Mouse (Mus musculus) heart, adult 2 months (tissue): ENCODE results near the gene Ulk1. TPM values are rescaled to one million over a fixed set of nuclear protein-coding genes. Genes with fewer than 3 reads are reported as not detected.

Experiments
- DNase-seq, 2 experiments: peaks; one replicate each; pipeline ENCODE4 v3.0.0; 2021
- H3K27ac ChIP-seq: fragments of 200-600 bp; 2 replicates; pipeline ENCODE4 v1.8.1; 2022
- H3K27me3 ChIP-seq: fragments of 200-500 bp; 2 replicates; pipeline ENCODE4 v1.6.1; 2012; ENCODE audit warnings: mild to moderate bottlenecking, low read length, inconsistent platforms, mixed read lengths; ENCODE audit not compliant: control insufficient read depth, insufficient read depth
- H3K36me3 ChIP-seq: fragments of 200-500 bp; 2 replicates; pipeline ENCODE4 v1.6.1; 2012; ENCODE audit warnings: low read length, inconsistent platforms; ENCODE audit not compliant: control insufficient read depth, insufficient read depth
- H3K4me1 ChIP-seq: fragments of 200-500 bp; 2 replicates; pipeline ENCODE4 v1.6.1; 2011; ENCODE audit warnings: low read length; ENCODE audit not compliant: control insufficient read depth, insufficient read depth
- H3K4me3 ChIP-seq: fragments of 200-600 bp; 2 replicates; pipeline ENCODE4 v1.8.1; 2022
- H3K79me2 ChIP-seq: fragments of 200-500 bp; replicated peaks from 2 replicates; pipeline ENCODE4 v1.6.1; 2012; ENCODE audit warnings: mild to moderate bottlenecking, inconsistent platforms, low read length, moderate library complexity, mixed read lengths; ENCODE audit not compliant: control insufficient read depth, insufficient read depth
- H3K9ac ChIP-seq: fragments of 200-500 bp; 2 replicates; pipeline ENCODE4 v1.6.1; 2012; ENCODE audit warnings: low read depth, mild to moderate bottlenecking, control low read depth, inconsistent platforms, low read length, mixed read lengths
- CTCF ChIP-seq: fragments of 200-600 bp; IDR thresholded peaks from 2 replicates; pipeline ENCODE4 v1.8.1; 2022; ENCODE audit warnings: antibody characterized with exemption, mild to moderate bottlenecking, moderate library complexity
- EP300 ChIP-seq: fragments of 200-500 bp; IDR thresholded peaks from 2 replicates; pipeline ENCODE4 v1.6.1; 2011; ENCODE audit warnings: low read depth, low read length, control low read depth; ENCODE audit not compliant: insufficient read depth
- POLR2A ChIP-seq: fragments of 200-500 bp; IDR thresholded peaks from 2 replicates; pipeline ENCODE4 v1.6.1; 2011; ENCODE audit warnings: mild to moderate bottlenecking, low read depth, low read length, control low read depth; ENCODE audit not compliant: insufficient read depth
- WGBS: fragments of 180-500 bp; shearing (Covaris S2); methylation state at CpG from one replicate; pipeline ENCODE4 v1.1.7; 2018; 5-methylcytosine and 5-hydroxymethylcytosine counted together
- intact Hi-C: fragments of 180-260 bp; cut with DNase I; formaldehyde crosslinking; loops from one replicate; pipeline ENCODE4 v1.15.1; 2025
- polyA plus RNA-seq: library from polyadenylated mRNA; depleted of rRNA; stranded (reverse); fragments of >200 nt; gene quantifications from 2 replicates; pipeline ENCODE4 v1.2.3, GENCODE M21; 2012; rRNA removed
- total RNA-seq, 2 experiments: library from RNA; stranded (reverse); gene quantifications; 2 replicates each; pipeline ENCODE4 v1.2.3; 2021

The Ulk1 gene
- total and polyA plus RNA-seq, 3 experiments: 62.6 to 82.1 (median 64.8) TPM

- no peak for DNase-seq
- Histone ChIP-seq H3K4me3 (no peak overlapping the region), H3K4me1 (no peaks in the 10 kb centered on the region; the same call in none of the 2 replicates), H3K79me2 (peaks cover 21% of the 10 kb centered on the region), H3K9ac (no peak overlapping the region), H3K27ac (no peak overlapping the region), H3K27me3 (no peaks in the 10 kb centered on the region), H3K36me3 (peaks cover 2% of the 10 kb centered on the region)
- intact Hi-C loops: no loop called here
- TF ChIP-seq CTCF (no peak), EP300 (no peak), POLR2A (no peak)
- WGBS: 93% methylated on average over 8 of the region's 8 CpGs
These were observed 46.0 kb downstream of the Ulk1 start for GRCm38 (mm10) chr5:110763890-110764289.

DNA sequence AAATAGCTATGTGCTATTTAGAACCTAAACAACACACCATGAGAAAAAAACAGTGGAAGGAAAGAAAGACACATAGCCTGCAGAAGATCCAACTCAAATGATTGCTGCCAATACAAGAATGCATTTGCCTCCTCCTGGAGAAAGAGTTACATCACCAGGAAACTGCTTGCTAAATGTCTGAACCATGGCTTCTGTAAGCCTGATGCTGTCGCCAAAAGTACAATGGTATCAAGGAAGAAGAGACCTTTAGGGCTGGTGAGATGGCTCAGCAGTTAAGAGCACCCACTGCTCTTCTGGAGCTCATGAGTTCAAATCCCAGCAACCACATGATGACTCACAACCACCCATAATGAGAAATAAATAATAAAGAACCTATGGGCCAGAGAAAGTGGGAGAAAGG is 64.9 kb downstream of the Ulk1 start:
- intact Hi-C loops: no loop called here
- H3K4me1 ChIP-seq: no peaks in the 10 kb centered on the region; the same call in 1 of the 2 replicates
- H3K27me3 ChIP-seq: no peaks in the 10 kb centered on the region
- H3K36me3 ChIP-seq: no peaks in the 10 kb centered on the region; the same call in none of the 2 replicates
- H3K9ac ChIP-seq: no peak overlapping the region
- H3K79me2 ChIP-seq: peaks cover 9% of the 10 kb centered on the region
- H3K4me3 ChIP-seq: no peak overlapping the region
- TF ChIP-seq EP300 (no peak), CTCF (no peak), POLR2A (no peak)
- H3K27ac ChIP-seq: no peak overlapping the region
- WGBS: 39% methylated on average over 1 of the region's 1 CpGs
- no peak for DNase-seq

DNA sequence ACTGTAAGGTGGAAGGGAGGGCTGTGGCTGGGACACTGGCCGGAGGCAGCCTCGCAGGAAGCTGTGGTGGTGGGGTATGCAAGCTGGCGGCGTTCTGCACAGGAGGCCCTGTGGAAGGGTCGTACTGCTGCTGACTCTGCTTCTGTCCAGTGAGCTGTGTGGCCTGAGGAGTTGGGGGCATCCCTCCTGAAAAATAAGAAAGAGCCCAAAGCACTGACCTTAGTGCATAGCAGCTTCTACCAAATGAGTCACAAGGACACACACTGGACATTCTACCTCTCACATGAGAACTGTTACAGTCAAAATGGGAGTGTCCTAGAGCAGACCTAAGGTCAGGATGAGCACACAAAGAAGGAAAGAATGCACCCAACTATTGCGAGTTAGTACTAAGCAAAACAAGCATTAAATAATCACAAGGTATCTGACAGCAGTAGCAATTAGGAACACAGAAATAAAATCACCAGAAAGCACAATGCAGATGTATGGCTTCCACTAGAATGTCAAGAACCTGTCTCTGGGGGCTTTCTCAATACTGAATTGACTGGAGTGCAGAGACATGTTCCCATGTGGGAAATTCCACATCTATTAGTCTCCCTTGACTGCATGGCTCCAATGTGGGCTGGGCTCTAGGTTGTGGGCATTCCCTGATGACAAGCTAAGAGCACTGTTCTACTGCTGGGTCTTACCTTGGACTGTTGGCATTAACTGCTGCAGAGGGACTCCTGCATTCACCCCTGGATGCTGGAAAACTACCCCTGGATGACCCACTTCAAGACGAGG is 70.2 kb downstream of the Ulk1 start:
- no peak overlapping the region for H3K27ac ChIP-seq
- intact Hi-C loops: no loop called here
- no peaks in the 10 kb centered on the region for H3K4me1 ChIP-seq
- no peak overlapping the region for H3K9ac ChIP-seq
- TF ChIP-seq EP300: no peak
- no peak for TF ChIP-seq CTCF
- no peak for TF ChIP-seq POLR2A
- no peaks in the 10 kb centered on the region for H3K79me2 ChIP-seq
- no peaks in the 10 kb centered on the region for H3K27me3 ChIP-seq
- 92% methylated on average over 7 of the region's 7 CpGs for WGBS
- peaks cover 4% of the 10 kb centered on the region for H3K36me3 ChIP-seq
- no peak for DNase-seq
- no peak overlapping the region for H3K4me3 ChIP-seq

DNA sequence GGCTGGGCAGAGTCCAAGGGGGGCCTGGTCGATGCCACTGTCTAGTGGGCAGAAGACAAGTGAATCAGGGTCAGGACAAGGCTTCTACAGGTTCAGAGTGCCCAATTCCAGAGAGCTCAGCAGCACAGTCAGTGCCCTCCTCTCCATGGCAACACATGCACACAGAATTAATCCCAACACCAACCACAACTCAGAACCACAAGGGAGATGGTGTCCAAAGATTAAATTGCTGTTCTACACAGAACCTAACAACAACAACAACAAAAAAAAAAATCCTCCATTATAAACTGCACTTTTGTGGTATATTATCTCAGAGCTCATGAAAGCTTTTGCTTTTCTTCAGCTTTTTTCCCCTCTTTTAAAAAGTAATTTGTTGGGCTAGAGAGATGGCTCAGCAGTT is 74.3 kb downstream of the Ulk1 start:
- no peak overlapping the region for H3K9ac ChIP-seq
- TF ChIP-seq CTCF (no peak), EP300 (no peak), POLR2A (no peak)
- no peaks in the 10 kb centered on the region for H3K79me2 ChIP-seq
- H3K4me3 ChIP-seq: no peak overlapping the region
- H3K4me1 ChIP-seq: no peaks in the 10 kb centered on the region
- 100% methylated on average over 1 of the region's 1 CpGs for WGBS
- intact Hi-C loops: no loop called here
- no peak for DNase-seq
- H3K27ac ChIP-seq: no peak overlapping the region
- peaks cover 7% of the 10 kb centered on the region for H3K36me3 ChIP-seq
- H3K27me3 ChIP-seq: no peaks in the 10 kb centered on the region

Other genes with a start within 250 kb of the Ulk1 start
- 10 to 100 TPM; 12.5 to 14.5 TPM for gene Noc4l, start 156.7 kb downstream of the Ulk1 start, total RNA-seq
- 22.1 and 25.3 TPM in 2 replicates for gene Noc4l, start 156.7 kb downstream of the Ulk1 start, polyA plus RNA-seq
- gene Ddx51, start 156.6 kb downstream of the Ulk1 start, total RNA-seq: 1 to 10 TPM; 8.9 to 9.1 TPM
- gene Ddx51, start 156.6 kb downstream of the Ulk1 start, polyA plus RNA-seq: 8.8 and 10.8 TPM in 2 replicates
- gene Ep400, start 39.4 kb downstream of the Ulk1 start, total RNA-seq: 10 to 100 TPM; 31.4 to 32.6 TPM
- gene Ep400, start 39.4 kb downstream of the Ulk1 start, polyA plus RNA-seq: 18.4 and 21.0 TPM in 2 replicates
- gene Pus1, start 29.4 kb downstream of the Ulk1 start, total RNA-seq: 10 to 100 TPM; 19.1 to 21.3 TPM
- 15.8 and 16.2 TPM in 2 replicates for gene Pus1, start 29.4 kb downstream of the Ulk1 start, polyA plus RNA-seq
- 10 to 100 TPM; 18.5 to 18.7 TPM for gene Hscb, start 29.7 kb upstream of the Ulk1 start, total RNA-seq
- 14.8 and 17.7 TPM in 2 replicates for gene Hscb, start 29.7 kb upstream of the Ulk1 start, polyA plus RNA-seq
- gene Chek2, start 29.9 kb upstream of the Ulk1 start, total RNA-seq: 1 to 10 TPM; 2.6 to 3.1 TPM
- gene Chek2, start 29.9 kb upstream of the Ulk1 start, polyA plus RNA-seq: 3.4 and 5.5 TPM in 2 replicates
- gene Ttc28, start 69.7 kb upstream of the Ulk1 start, total RNA-seq: 10 to 100 TPM; 12.3 to 15.0 TPM
- gene Ttc28, start 69.7 kb upstream of the Ulk1 start, polyA plus RNA-seq: 7.2 and 7.3 TPM in 2 replicates